Mouse (Mus musculus) kidney, postnatal 0 days (tissue): ENCODE results near the gene Eif4e3. TPM values are rescaled to one million over a fixed set of nuclear protein-coding genes. Genes with fewer than 3 reads are reported as not detected.
A peak's percentile ranks its signal among the peaks of the same experiment; 100 is the strongest.

Experiments used
- ATAC-seq: fragments of 200-750 bp; cut with Nextera tagmentation; replicated peaks from 2 replicates; pipeline ENCODE4 v1.8.0; 2017; ENCODE audit warnings: low read depth, moderate number of reproducible peaks, moderate TSS enrichment, moderate library complexity; ENCODE audit not compliant: low FRiP score
- DNase-seq: peaks from one replicate; pipeline ENCODE4 v3.0.0-alpha.2; 2016; ENCODE audit warnings: low spot score
- H3K27ac ChIP-seq: fragments of 300-500 bp; sonication (generic); 2 replicates; pipeline ENCODE4 v1.5.1; 2014; ENCODE audit warnings: mild to moderate bottlenecking
- H3K27me3 ChIP-seq: fragments of 300-500 bp; sonication (generic); 2 replicates; pipeline ENCODE4 v1.6.1; 2014; ENCODE audit warnings: low read length, mixed read lengths; ENCODE audit not compliant: insufficient read depth
- H3K36me3 ChIP-seq: fragments of 300-500 bp; sonication (generic); 2 replicates; pipeline ENCODE4 v1.6.1; 2014; ENCODE audit warnings: low read length, mixed read lengths; ENCODE audit not compliant: insufficient read depth
- H3K4me1 ChIP-seq: fragments of 300-500 bp; sonication (generic); replicated peaks from 2 replicates; pipeline ENCODE4 v1.6.1; 2014; ENCODE audit warnings: antibody characterized with exemption, low read length, mixed read lengths; ENCODE audit not compliant: insufficient read depth
- H3K4me2 ChIP-seq: fragments of 300-500 bp; sonication (generic); 2 replicates; pipeline ENCODE4 v1.6.1; 2014; ENCODE audit warnings: mild to moderate bottlenecking, low read length, moderate library complexity, mixed read lengths
- H3K4me3 ChIP-seq: fragments of 300-500 bp; sonication (generic); replicated peaks from 2 replicates; pipeline ENCODE4 v1.5.1; 2014; ENCODE audit warnings: low read depth, low read length
- H3K9ac ChIP-seq: fragments of 300-500 bp; sonication (generic); 2 replicates; pipeline ENCODE4 v1.6.1; 2014; ENCODE audit warnings: low read depth, low read length
- H3K9me3 ChIP-seq: fragments of 300-500 bp; sonication (generic); replicated peaks from 2 replicates; pipeline ENCODE4 v1.6.1; 2016; ENCODE audit warnings: low read length, inconsistent platforms, mixed read lengths
- CTCF ChIP-seq: IDR thresholded peaks from 2 replicates; pipeline ENCODE4 v1.5.1; 2016; ENCODE audit warnings: antibody characterized with exemption, low read depth, mild to moderate bottlenecking, moderate library complexity
- WGBS: fragments of 180-500 bp; shearing (Covaris S2); extraction: QIAGEN DNeasy Blood & Tissue Kit; methylation state at CpG from one replicate; pipeline ENCODE4 v1.1.7; 2014; 5-methylcytosine and 5-hydroxymethylcytosine counted together
- polyA plus RNA-seq: library from polyadenylated mRNA; unstranded; fragments of >200 nt; fragmentation: Nextera tagmentation; extraction: Ambion mirVana; gene quantifications from 2 replicates; pipeline ENCODE4 v1.2.1, GENCODE M21; 2015

The Eif4e3 gene
- polyA plus RNA-seq, 1 experiment from 2014 or later, result 16.4 TPM

DNA sequence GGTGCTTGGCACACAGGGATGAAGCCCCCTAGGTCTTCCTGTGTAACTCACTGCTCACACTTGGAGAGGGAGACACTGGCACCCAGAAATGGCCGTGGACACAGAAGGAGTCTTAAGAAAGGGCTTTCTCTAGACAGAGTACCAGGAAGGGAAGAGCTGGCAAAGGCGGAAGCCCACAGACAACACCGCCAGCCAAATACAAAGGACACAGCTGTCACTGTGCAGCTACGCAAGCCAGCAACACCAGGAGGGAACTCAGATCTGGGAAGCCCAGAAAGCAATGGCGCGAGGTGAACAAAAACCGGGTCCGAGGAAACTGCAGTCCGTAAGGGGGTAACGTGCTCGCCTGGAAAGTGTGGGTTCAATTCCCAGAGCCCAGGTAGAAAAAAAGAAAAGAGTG is 11.5 kb upstream of the Eif4e3 start:
- Histone ChIP-seq H3K27ac (no peak overlapping the region), H3K27me3 (no peaks in the 10 kb centered on the region), H3K9ac (no peak overlapping the region), H3K4me1 (no peaks in the 10 kb centered on the region), H3K4me3 (no peak overlapping the region), H3K4me2 (no peak overlapping the region), H3K36me3 (no peaks in the 10 kb centered on the region), H3K9me3 (no peaks in the 10 kb centered on the region)
- TF ChIP-seq CTCF, result no peak
- DNase-seq (no peak), ATAC-seq (no peak)
- WGBS, result 87% methylated on average over 11 of the region's 11 CpGs

DNA sequence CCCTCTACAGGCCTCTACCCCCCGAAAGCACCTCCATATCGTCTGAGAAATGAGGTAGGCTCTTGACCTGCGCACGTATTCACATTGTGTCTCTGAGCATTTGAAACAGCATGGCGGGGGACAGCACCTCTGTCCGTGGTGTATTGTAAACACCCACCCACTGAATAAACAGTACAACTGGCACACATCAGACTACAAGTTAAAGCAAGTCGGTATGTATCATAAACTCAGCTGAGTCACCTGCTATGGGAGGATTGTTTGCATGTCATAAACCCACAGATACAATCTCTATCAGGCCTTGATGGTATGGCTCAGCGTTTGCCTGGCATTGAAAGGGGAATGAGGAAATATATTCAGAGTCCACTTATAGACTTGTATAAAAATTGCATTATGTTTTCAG is 10.8 kb upstream of the Eif4e3 start:
- TF ChIP-seq CTCF, result no peak
- no peaks in the 10 kb centered on the region for H3K9me3 ChIP-seq
- no peak overlapping the region for H3K4me3 ChIP-seq
- ATAC-seq, result no peak
- no peaks in the 10 kb centered on the region for H3K4me1 ChIP-seq
- 81% methylated on average over 8 of the region's 8 CpGs for WGBS
- H3K27ac ChIP-seq, result no peak overlapping the region
- DNase-seq, result no peak
- H3K36me3 ChIP-seq, result no peaks in the 10 kb centered on the region
- no peak overlapping the region for H3K4me2 ChIP-seq
- H3K9ac ChIP-seq, result no peak overlapping the region
- H3K27me3 ChIP-seq, result no peaks in the 10 kb centered on the region

DNA sequence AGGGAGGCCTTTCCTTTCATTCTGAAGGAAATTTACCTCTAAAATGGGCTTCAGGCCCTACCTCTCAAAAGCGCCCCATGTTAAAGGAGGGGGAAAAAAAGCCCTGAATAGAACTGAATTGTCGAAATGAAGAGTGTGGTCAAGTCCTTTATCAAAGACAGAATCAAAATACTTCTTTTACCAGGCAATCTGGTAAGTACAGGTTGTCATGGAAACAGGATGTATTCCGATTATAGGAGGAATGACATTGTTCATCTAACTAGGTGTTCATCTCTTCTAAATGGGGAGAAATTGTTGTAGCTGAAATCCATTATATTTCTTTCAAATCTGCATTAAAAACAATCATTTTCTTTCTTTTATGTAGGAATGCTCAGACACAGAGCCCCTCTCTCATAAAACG is 7.9 kb upstream of the Eif4e3 start:
- no peak for DNase-seq
- Histone ChIP-seq H3K4me1 (no peaks in the 10 kb centered on the region), H3K27me3 (no peaks in the 10 kb centered on the region), H3K36me3 (no peaks in the 10 kb centered on the region), H3K27ac (no peak overlapping the region), H3K4me2 (no peak overlapping the region), H3K9me3 (no peaks in the 10 kb centered on the region), H3K9ac (no peak overlapping the region), H3K4me3 (no peak overlapping the region)
- no peak for TF ChIP-seq CTCF
- WGBS, result 82% methylated on average over 4 of the region's 4 CpGs
- ATAC-seq, result no peak

DNA sequence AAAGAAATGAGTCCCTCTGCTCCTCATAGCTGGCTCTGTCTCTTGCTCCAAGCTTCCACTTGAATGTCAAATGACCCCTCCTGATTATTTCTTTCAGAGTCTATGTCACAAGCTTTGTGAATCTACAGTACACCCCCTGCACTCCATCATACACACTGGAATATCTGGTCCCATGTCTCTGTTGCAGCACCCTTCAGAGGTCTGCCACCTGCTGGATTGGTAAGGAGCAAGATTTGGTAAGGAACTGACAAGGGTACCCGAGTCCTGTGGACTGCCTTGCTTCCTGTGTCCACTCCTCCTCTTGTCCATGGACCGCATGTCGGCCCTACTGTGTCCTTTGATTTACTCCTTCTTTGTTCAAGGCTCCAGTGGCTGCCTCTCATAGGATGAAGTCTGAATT is 5.2 kb upstream of the Eif4e3 start:
- DNase-seq (no peak), ATAC-seq (no peak)
- Histone ChIP-seq H3K36me3 (no peaks in the 10 kb centered on the region), H3K9ac (no peak overlapping the region), H3K9me3 (no peaks in the 10 kb centered on the region), H3K4me1 (no peaks in the 10 kb centered on the region), H3K4me2 (no peak overlapping the region), H3K4me3 (no peak overlapping the region), H3K27ac (no peak overlapping the region), H3K27me3 (no peaks in the 10 kb centered on the region)
- WGBS, result 50% methylated on average over 3 of the region's 3 CpGs
- peak; percentile 57 for TF ChIP-seq CTCF

DNA sequence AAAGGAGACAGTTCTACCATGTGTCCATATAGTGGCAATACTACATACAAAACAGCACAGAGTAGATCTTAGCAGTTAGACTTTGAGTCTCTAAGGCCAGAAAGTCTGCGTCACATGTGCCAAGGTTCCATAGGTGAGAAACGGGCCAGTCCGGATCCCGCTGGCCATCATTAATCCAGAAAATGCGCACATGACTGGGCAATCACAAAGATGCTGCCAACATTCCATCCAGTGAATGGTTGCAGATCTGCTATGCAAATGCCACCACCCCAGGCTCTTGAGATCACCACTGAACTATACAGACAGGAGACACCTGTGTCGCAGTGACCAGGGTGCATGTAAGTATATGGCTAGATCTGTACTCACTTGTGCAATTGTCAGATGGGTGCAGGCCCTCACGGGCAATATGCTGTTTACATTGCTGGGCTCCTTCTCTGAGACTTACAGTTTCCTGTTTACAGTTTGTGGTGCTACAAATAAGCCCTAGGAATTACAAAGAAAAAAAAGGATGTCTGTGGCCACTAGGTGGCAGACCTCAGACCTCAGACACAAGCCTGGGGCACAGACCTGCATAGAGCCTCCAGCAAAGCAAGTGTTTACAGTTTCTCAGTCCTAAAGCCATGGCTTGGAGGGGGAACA is 4.0 kb upstream of the Eif4e3 start:
- H3K4me1 ChIP-seq, result no peaks in the 10 kb centered on the region
- H3K9ac ChIP-seq, result no peak overlapping the region
- H3K36me3 ChIP-seq, result no peaks in the 10 kb centered on the region
- TF ChIP-seq CTCF, result peak; percentile 87
- H3K9me3 ChIP-seq, result no peaks in the 10 kb centered on the region
- no peak overlapping the region for H3K4me3 ChIP-seq
- no peak overlapping the region for H3K4me2 ChIP-seq
- DNase-seq, result peak; percentile 86
- WGBS, result 72% methylated on average over 7 of the region's 7 CpGs
- ATAC-seq, result no peak
- no peaks in the 10 kb centered on the region for H3K27me3 ChIP-seq
- H3K27ac ChIP-seq, result no peak overlapping the region

DNA sequence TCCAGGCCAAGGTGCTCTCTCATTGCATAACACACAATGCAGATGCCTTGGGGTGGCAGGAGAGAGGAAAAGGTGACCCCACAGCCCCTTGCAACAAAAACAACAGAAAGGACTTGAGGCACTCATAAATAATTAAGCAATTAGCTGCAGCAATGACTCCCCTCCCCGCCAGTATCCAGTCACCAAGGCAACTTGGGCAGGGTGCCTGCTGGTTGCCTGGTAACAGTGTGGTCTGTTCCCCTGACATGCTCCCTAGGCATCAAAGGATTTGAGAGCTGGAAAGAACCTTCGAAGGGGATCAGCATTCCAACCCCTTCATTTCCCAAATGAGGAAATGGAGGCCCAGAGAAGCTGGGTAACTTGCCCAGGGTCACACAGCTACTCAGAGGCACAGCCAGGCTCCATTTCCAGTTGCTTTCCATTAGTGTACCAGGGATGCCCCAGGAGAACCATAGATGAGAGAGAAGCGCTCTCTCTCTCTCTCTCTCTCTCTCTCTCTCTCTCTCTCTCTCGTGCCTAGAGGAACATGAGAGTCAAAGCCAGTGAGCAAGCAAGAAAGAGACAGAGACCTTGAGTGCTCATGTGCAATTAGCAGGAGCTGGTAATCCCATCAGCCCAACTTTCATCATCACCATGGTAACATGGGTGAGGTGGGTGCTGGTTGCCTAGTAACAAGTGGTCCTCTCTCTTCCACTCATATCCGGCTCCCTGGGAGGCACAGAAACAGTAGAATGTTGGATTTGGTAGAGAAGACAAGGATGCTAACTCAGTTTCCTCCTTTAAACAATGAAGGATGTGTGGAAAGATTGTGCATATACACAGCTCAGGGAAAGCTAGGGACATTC is 3.1 kb upstream of the Eif4e3 start:
- TF ChIP-seq CTCF, result no peak
- Histone ChIP-seq H3K4me1 (0 out of 2 replicates have a peak, but pooled peaks cover 2% of the 10 kb centered on the region), H3K9ac (no peak overlapping the region), H3K4me2 (no peak overlapping the region), H3K9me3 (no peaks in the 10 kb centered on the region), H3K27ac (no peak overlapping the region), H3K27me3 (no peaks in the 10 kb centered on the region), H3K4me3 (no peak overlapping the region), H3K36me3 (no peaks in the 10 kb centered on the region)
- 48% methylated on average over 5 of the region's 5 CpGs for WGBS
- ATAC-seq, result no peak
- DNase-seq, result no peak
